Mouse (Mus musculus): ENCODE measurements around the gene Nsun2. TPM values are rescaled to one million over a fixed set of nuclear protein-coding genes. Genes with fewer than 3 reads are reported as not detected.

Nsun2 gene
- 54.1 and 64.6 TPM in 2 replicates for polyA plus RNA-seq (2012; rRNA removed)

DNA sequence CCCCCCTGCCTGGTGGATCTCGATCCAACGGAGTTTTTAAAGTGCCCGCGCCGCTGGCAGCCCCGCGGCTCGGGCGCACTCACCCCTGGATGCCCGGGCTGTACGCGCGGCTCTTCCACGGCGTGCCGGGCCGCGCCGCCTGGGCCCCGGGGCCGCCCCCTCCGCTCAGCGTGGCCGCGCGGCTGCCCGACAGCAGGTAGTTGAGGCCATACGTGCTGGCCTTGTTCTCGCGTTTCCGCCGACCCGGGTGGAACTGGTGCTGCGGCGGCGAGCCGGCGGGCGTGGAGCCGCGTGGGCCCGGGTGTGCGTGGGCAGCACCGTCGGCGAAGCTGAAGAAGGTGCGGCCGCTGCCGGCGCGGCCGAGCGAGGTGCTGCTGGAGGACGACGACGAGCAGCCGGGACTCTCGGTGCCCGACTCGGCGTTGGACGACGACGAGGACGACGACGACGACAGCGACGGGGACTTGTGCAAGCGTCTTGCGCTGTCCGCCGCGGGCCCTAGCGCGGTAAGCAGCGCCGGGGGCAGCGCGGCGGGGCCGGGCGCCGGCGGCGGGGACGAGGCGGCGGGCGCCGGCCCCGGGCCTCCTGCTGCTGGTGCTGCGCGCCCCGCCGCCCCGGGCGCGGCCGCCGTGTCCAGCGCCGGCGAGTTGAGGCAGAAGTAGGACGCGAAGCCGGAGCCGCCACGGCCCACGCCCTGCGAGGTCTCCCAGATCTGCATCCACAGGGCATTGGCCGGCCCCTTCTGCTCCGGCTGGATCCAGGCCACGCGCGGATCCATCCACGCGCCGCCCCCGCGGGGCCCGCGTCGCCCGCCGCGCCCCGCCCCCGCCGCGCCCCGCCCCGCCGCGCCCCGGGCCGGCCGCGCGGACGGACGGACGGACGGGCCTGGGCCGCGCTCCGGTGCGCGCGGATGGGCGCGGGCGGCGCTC is at the start of gene Nsun2:
TSS of gene Nsun2 (plus strand) at position 342 of the 929 bp plus-strand sequence.
- no peak for DNase-seq (ENCODE audit: extremely low spot score in 1 of 2, low spot score in 1 of 2)

DNA sequence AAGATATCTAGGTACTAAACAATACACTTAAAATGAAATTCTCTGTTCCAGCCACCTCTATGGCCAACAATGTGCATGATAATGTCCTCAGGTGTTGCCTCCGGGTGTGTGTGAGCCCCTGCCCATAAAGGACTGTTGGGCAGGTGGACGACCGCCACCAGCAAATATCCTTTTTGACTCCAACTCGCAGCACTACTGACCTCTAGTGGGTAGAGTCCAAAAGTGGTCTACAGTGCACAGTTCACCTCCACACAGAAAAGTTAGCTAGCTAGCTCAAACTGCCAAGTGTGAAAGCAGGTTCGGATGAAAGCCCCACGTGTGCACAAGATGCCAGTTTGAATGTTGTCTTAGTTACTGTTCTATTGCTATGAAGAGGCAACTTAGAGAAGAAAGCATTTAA is 48.2 kb upstream of the Nsun2 start:
- peak in 1 of 2 experiments; percentile 48 for DNase-seq (ENCODE audit: extremely low spot score in 1 of 2, low spot score in 1 of 2)

DNA sequence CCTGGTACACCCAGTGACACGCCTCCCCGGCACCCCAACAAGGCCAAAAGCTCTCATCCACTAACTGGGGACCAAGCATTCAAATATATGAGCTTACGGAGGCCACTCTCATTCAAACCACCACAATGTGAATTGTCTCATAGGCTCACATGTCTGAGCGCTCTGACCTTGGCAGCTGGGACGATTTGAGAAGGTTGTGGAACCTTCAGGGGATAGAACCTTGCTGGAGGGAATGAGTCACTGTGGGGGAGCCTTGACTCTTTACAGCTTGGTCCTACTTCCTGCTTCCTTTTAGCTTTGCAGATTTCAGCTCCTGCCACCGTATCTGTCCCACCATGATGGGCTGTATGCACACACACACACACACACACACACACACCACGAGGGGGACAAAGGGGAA is 47.7 kb upstream of the Nsun2 start:
- no peak for DNase-seq (ENCODE audit: extremely low spot score in 1 of 2, low spot score in 1 of 2)

DNA sequence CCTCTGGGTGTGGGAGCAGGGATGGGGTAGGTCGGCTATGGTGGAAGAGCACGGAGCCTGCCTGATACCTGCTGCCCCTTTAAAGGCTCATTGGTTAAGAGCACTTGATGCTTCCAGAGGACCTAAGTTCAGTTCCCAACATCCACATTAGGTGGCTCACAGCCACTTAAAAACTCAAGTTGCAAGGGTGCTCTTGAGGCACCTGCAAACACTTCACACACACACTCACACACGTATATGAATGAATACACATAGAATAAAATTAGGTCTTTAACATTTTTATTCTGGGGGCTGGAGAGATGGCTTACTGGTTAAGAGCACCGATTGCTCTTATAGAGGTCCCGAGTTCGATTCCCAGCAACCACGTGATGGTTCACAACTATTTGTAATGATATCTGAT is 46.4 kb upstream of the Nsun2 start:
- DNase-seq (ENCODE audit: extremely low spot score in 1 of 2, low spot score in 1 of 2) = no peak

DNA sequence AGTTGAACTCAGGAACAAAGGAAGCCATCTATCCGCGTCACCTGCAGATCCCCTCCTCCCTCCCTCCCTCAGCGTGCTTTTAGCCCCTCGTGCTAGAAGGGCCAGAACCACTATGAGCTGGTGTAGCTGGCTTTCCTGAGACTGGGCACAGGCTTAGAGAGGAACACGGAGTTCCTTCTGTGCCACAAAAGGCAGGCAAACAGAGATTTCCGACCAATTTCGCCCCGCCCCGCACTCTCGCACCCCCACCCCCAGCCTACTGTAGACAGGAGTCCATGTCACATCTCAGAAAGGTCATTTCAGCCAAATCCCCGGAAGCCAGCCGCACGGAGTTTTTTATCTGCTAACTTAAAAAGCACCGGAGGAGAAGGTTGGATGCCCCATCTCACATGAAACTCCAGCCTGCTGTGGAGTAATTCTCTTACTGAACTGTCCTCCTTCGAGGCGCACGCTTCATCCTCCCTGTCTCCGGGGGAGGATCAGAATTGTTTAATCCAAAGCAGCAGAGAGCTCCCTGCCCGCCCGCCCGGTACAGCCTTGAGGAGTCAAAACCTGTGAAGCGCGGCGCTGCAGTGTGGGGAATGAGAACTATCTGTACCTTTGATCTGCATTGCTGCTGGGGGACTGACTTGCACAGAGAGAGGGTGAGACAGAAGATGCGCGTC is 45.8 kb upstream of the Nsun2 start:
- peak in 1 of 2 experiments; percentile 63 for DNase-seq (ENCODE audit: extremely low spot score in 1 of 2, low spot score in 1 of 2)

DNA sequence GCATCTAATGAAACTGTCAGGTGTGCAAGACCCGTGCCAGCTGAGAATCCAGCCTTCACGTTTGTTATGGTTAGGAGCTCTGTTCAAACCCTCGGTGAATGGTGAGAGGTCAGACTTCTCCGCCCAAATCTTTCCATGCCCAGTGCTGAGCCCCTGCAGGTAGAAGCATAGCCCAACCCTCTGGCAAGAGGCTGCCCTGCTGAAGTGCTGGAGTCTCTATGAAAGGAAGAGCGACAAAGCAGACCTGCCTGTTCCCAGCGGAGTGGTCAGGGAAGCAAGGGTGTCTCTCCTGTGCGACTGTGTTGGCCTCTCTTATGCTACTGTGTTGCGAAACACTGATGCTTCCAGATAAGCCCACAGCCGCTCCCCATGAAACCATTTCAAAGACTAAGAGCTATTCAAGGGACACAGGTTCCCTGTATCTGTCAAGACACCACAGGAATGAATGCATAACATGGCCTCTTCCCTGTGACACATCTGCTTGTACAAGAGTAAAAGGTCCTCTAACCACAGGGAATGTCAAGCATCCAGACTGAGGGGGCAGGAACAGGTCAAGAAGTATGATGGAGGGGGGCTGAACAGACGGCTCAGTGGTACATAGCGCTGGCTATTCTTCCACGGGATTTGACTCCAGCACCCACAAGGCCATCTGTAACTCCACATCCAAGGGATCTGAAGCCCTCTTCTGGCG is 44.8 kb upstream of the Nsun2 start:
- DNase-seq (ENCODE audit: extremely low spot score in 1 of 2, low spot score in 1 of 2) = no peak

DNA sequence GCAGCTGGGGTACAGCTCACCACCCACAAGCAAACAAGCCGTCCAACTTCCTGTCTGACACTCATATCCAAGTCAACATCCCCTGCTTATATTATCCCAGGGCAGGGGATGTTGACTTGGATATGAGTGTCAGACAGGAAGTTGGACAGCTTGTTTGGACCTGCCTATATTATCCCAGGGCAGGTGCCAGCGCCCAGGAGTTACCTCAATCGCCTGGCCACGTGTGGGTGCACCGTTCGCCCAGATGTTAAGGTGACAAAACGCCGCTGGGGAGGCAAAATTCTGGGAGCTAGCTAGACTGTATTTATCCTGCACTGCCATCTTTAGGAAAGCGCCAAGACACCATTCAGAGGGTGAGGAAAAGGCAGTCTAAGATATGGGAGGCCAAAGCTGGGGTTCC is 43.8 kb upstream of the Nsun2 start:
- DNase-seq (ENCODE audit: extremely low spot score in 1 of 2, low spot score in 1 of 2) = no peak

DNA sequence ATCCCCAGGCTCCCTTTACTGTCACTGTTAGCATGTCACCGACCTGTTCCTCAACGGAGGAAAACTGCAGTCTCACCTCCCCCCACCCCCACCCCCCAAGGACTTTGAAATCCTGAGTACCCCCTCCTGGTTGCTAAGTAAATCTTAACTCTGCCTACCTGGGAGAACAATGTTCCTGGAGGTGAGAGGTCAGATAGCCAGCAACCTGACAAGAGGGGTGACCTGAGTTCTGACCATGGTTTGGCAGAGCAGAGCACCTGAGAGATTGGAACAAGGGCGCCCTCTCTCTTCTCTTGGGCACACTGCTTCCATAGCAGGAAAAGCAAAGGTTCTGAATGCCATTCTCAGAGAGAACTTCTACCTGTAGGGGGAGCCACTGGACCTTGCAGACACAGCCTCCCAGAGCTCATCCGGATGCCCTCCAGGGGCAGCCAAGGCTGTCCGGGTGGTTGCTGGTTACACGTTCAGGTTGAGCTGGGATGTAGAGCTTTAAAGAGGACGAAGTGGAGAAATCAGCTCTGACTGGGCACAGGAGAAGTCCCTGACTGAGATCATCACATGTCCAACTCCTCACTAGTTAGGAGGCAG is 40.6 kb upstream of the Nsun2 start:
- peak in 1 of 2 experiments; percentile 85 for DNase-seq (ENCODE audit: extremely low spot score in 1 of 2, low spot score in 1 of 2)

DNA sequence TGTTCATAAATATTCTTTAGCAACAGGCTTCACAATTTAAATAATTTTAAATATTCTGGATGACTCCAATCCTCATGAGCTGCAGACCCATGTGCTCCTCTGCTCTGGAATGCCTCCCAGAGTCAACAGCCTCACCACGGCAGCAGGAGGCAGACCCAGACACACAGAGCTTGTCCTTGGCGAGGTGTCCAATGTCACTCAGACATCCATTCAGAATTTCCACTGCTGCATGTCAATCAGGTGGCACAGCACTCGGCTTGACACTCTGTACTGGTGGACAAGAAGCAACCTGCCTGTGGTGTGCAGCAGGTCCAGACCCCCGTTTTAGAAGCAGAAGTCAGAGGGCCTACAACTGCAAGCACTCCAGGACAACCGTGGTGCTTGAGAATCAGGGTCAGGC is 35.3 kb upstream of the Nsun2 start:
- DNase-seq (ENCODE audit: extremely low spot score in 1 of 2, low spot score in 1 of 2) = no peak

DNA sequence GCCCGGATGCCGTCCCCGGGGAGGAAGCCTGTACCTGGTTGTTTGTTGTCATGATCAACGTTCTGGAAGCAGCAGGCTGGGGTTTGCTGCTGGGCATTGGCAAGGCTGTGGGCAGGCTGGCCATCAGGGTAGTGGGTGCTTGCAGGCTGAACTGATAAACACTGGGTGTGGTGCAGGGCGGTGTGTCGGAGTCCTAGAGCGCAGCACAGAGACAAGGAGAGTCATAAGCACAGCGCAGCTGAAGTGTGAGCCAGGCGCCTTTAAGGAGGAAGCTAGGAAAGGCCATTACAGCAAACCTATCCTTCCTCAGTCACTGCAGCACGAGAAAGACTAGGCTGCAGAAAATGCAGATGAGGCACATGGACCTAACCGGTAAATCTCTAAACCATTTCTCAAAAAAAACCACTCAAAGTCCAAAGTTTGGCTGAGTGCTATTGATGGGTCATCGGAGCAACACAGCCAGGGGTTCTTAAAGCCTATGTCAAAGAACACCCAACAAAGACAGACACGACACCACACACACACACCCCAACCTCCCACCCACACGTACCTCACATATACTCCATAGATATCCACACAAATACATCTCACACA is 31.3 kb upstream of the Nsun2 start:
- DNase-seq (ENCODE audit: extremely low spot score in 1 of 2, low spot score in 1 of 2) = no peak

DNA sequence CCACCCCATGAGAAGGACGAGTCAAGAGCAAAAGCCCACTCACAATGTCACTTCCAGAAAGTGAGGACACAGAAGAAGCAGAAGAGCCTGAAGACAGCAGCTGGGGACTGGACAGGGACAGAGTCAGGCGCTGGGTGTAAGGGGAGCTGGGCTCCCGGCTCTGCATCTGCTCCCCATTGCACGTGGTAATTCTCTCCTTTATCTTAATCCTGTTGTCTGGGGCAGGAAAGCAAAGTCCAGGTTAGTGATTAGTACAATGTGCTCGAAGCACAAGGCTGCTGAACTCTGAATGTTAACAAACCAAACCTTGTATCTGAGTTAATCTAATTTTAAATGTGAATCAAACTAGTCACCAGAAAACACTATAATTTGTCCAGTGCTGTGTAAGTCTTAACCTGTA is 30.7 kb upstream of the Nsun2 start:
- DNase-seq (ENCODE audit: extremely low spot score in 1 of 2, low spot score in 1 of 2) = no peak

DNA sequence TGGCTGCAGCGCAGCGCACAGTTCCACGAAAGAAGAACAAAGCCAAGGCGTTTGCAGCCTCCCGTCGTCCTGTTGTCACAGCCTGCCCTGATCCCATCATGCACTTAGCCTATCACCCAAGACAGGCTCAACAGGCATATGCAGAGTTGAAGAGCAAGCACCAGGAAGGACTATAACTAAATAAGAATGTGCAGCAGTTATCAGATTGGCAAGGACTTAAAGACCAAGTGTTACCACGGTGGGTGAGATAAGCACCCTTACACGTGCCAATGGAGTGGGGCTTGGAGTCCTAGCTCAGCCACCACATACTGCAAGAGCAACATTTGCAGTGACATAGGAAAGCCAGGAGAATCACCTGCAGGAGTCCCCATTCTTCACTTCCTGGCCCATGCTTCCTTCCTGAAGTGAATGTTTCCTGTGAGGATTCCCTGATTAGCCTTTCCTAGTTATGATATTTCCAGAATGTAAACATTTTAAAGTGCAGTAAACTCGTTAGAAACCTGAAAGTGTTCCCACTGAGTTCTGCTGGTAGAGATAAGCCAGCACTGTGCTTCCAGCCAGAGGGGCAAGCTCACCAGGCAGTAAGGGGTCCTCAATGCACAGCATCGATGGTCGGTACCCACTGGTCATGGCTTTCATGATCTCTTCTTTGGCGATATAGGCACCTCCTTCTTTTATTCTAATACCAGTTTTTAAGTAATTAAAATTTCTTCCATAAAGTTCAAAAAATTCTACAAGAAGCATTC is 27.0 kb upstream of the Nsun2 start:
- no peak for DNase-seq (ENCODE audit: extremely low spot score in 1 of 2, low spot score in 1 of 2)

DNA sequence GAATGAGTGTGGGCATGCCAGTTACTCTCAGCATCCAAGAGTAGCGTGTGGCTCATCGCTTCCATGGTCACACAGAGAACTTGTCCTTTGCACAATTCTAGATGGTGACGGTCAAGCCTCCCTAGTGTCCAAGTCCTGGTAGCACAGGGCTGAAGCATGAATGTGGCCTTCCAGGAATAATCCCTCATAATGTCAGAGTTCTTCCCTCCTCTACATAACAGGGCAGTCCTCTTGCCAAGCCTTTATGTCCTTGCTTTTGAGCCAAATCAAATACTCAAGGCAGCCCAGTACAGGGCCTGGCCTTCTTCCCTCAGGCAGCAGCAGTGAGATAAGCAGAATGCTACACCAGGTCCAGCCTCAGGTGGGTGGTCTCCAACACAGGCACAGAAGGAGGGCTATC is 25.9 kb upstream of the Nsun2 start:
- DNase-seq (ENCODE audit: extremely low spot score in 1 of 2, low spot score in 1 of 2) = no peak

DNA sequence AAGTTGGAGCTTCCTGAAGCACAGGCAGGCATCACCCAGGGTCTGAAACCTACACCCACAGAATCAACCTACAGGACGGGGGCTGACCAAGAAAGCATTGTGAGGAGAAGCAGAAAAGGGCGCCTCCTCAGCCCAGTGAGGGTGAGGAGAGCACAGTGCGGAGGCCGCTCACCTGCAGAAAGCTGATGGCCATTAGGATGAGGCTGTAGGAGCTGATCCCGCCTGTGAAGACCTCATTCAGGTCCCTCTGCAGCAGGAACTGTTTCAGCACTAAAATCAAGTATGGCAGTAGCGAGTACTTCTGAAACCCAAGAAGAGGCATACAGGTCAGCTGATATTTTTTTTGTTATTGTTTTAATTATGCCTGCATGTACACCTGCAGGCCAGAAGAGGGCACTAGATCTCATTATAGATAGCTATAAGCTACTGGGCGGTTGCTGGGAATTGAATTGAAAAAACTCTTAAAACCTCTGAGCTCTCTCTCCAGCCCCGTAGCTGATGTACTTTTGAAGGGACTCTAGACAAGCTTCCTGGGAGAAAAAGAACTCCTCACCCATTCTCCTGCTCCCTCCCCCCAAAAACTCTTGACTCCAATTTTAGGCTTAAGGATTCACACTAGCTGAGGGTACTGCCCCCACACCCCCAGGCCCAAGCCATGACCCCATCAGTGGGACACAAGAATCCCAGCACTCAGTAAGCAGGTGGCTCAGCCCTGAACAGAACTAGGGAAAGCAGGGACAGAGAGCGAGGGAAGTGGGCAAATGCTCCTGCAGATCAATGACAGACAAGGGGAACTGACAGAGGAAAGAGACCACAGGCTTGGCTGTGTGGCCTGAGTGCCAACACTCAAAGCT is 23.9 kb upstream of the Nsun2 start:
- no peak for DNase-seq (ENCODE audit: extremely low spot score in 1 of 2, low spot score in 1 of 2)

DNA sequence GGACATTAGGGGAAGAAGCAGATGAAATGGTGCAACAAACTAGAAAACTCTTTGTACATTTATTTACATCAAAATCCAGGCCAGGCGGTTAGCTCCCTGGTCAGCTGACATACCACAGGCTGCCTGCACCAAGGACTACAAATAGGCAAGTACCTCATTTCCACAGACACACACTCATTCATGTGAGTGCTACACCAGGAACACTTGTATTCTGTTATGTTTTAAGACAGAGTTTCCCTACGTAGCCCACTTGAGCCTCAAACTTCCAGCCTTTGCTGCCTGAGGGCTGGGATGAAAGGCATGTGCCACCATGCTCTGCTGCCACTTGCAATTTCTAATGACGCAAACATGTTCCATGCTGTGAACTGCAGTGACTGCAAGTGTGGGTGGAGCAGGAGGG is 18.5 kb upstream of the Nsun2 start:
- no peak for DNase-seq (ENCODE audit: extremely low spot score in 1 of 2, low spot score in 1 of 2)

DNA sequence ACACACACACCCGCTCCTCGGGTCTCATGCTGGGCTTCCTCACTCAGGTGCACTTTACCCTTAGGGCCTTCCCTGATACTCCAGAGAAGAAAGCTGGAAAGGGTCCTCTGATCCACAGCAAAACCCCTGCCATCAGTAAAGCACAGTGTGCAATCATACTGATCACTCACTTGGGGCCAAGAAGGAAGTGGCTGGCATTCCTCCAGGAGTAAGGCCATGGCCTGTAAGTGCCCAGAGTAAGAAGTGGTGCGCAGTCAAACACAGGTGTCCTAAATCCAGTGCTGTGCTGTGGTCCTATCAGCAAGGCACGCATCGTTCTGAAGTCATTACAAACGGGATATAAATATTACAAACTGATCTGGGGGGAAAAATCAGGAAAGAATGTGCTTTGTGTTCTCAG is 16.1 kb upstream of the Nsun2 start:
- no peak for DNase-seq (ENCODE audit: extremely low spot score in 1 of 2, low spot score in 1 of 2)

DNA sequence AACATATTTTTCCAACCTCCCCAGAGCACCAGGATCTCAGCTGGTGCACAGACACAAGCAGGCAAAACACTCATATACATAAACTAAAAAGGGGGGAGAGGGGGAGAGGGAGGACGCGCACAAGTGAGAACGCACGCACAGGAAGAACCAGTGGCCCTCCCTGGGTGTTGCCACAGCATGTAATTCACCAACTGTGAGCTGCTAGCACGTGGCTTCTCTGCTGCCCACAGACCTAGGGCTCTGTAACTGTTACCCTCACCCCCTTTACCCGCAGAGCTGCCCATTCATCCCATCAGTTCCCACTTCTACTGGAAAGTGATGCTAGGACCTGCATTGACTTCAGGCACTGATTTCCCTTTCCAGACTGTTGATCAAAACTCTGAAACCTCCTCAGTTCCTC is 14.4 kb upstream of the Nsun2 start:
- DNase-seq (ENCODE audit: extremely low spot score in 1 of 2, low spot score in 1 of 2) = no peak

DNA sequence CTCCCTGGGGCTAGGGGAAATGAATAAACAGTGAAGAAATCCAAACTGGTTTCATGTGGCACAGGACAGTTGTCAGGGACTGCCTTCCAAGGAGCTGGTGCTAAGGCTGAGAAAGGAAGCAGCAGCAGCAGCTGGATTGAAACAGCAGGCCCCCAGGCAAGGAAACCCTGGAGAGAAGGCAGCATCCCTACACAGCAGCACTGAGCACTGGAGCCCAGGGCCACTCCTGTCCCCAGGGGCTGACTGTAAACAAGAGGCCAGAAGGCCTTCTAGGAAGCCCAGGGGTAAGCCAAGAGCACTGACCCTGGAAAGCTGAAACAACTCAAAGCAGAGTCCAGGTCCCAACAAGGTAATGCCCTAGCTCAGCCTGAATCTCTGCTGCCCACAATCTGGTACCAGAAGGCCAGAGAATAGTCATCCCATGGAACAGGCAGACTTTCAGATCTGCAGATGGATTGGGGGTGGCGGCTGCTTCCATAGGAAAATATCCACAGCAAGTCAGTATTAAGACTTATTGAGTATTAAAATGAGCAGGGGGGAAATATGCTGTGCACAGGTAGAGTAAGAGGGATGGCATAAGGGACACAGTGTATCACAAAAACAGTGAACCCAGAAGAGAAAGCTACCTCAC is 11.3 kb upstream of the Nsun2 start:
- no peak for DNase-seq (ENCODE audit: extremely low spot score in 1 of 2, low spot score in 1 of 2)

Data from frontal cortex, adult 2 months (tissue).